Mouse (Mus musculus): ENCODE results near the gene Nkd1. TPM values are rescaled to one million over a fixed set of nuclear protein-coding genes. Genes with fewer than 3 reads are reported as not detected.

Gene Nkd1
- polyA plus RNA-seq, 1 experiment from 2014 or later, result 2.5 TPM

DNA sequence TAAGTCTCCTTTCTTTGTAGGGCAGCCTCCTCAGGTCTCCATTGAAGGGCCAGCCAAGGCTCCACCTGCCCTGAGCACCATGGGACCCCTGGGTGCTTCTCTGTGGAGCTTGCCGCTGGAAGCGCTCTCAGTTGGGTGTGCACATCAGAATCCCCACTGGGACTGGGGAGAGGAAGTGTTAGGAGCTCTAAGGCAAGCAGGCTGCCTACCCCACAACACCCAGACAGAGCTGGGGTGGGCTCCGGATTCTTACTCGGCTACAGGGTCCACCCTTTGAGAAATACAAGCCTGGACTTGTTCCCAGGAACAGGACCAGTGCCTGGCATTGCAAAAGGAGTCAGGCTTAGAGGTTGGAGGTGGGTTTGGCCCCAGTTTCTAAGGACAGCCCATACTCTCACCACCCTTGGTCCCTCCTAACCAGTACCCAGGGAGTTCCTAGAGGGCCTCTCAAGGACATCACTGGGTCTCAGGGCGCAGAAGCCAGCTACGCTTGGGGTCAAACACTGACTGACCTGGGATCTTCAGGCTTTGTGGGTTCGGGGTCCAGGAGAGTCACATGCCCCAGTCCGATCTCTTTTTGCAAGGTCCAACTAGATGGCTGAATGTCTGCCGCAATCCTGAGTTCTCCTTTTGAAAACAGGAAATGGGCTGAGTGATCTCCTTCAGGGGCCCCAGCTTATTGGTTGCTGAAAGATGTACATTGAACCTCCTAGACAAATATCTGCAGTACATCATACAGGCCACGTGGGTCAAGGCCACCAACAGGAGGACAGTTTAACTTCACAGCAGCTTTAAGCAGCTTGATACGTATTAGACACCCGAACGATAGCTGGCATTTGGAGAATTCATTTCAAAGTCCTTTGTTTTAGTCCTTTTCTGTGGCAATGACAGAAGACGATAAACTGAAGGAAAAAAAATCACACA is 114.6 kb downstream of the Nkd1 start, which contains the start of gene Snx20:
Snx20 (minus strand) TSS at position 655 of the 924 bp plus-strand sequence.
- TF ChIP-seq CTCF (IDR thresholded peaks at IDR 0.05; ENCODE audit: low read depth) (no peak), EP300 (IDR thresholded peaks at IDR 0.05; ENCODE audit: low read depth) (no peak)
- H3K36me3 ChIP-seq (replicated peaks; ENCODE audit: insufficient read depth, low read length), result peaks cover 11% of the 10 kb centered on the region; the same call in 1 of the 2 replicates
- peak within 1 kb of the TSS; percentile 70 for H3K9ac ChIP-seq (replicated peaks)
- H3K27me3 ChIP-seq (ENCODE audit: insufficient read depth, low read length), result no peaks in the 10 kb centered on the region
- peak within 1 kb of the TSS; percentile 63 for H3K4me3 ChIP-seq (ENCODE audit: low read depth, low read length)
- H3K9me3 ChIP-seq (ENCODE audit: low read length), result no peaks in the 10 kb centered on the region
- H3K4me1 ChIP-seq (ENCODE audit: insufficient read depth), result peaks cover 30% of the 10 kb centered on the region
- ATAC-seq (peak; percentile 86), DNase-seq (peak; percentile 60)
- WGBS (ENCODE audit: insufficient replicate concordance), result 24% methylated on average over 14 of the region's 14 CpGs
- H3K27ac ChIP-seq (ENCODE audit: low read depth), result peak within 1 kb of the TSS; percentile 84
- peak within 1 kb of the TSS; percentile 72 for H3K4me2 ChIP-seq (ENCODE audit: low read depth, low read length)

DNA sequence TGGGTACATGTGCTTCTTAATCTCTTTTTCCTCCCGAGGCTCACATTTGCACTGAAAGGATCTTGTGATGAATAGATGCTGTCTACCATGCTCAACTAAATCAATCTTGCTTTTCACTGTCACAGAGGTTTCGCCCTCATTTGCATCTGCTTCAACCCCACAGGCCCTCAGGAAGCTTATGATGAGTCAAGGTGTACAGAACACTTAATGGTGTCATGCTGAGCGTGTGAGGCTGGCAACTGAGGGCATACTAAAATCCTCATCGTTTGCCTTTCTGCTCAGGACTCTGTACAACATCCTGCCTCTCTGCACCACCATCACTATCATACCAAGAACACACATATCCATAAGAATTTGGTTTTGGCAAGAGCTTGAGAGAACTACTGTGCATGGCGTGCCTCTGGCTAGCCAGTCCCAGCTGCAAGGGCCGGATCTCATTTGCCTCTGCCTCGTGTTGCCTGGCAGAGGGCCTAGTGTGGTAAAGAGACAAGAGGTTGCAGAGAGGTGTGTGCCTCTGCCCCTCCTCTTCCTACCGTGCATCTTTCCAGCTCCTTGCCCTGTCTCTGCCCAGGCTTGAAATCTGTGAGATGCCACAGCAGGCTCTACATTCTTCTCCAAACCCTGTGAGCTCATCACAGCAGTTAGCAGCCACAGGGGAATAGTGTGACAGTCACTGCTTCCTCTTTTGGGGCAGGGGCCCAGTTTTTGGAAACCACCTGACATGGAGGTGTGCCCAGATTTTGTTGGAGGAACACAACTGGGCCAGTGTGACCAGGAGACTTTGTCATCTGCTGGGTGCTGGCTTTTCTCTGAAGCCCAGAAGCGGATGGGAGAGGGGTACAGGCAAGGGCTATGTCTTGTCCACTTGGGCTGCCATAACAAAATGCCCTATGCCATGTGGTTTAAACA is 116.2 kb downstream of the Nkd1 start:
- peak overlapping the region; percentile 60; the same call in 1 of the 2 replicates for H3K27ac ChIP-seq (ENCODE audit: low read depth)
- DNase-seq, result peak; percentile 39
- TF ChIP-seq CTCF (IDR thresholded peaks at IDR 0.05; ENCODE audit: low read depth), result no peak
- no peak for TF ChIP-seq EP300 (IDR thresholded peaks at IDR 0.05; ENCODE audit: low read depth)
- H3K4me1 ChIP-seq (ENCODE audit: insufficient read depth), result peaks cover 30% of the 10 kb centered on the region
- WGBS (ENCODE audit: insufficient replicate concordance), result 69% methylated on average over 9 of the region's 9 CpGs
- H3K36me3 ChIP-seq (replicated peaks; ENCODE audit: insufficient read depth, low read length), result peaks cover 5% of the 10 kb centered on the region; the same call in 1 of the 2 replicates
- H3K27me3 ChIP-seq (ENCODE audit: insufficient read depth, low read length), result no peaks in the 10 kb centered on the region
- peak overlapping the region; percentile 18; the same call in 1 of the 2 replicates for H3K4me2 ChIP-seq (ENCODE audit: low read depth, low read length)
- H3K4me3 ChIP-seq (ENCODE audit: low read depth, low read length), result no peak overlapping the region
- no peak for ATAC-seq
- no peak overlapping the region for H3K9ac ChIP-seq (replicated peaks)
- H3K9me3 ChIP-seq (ENCODE audit: low read length), result no peaks in the 10 kb centered on the region

DNA sequence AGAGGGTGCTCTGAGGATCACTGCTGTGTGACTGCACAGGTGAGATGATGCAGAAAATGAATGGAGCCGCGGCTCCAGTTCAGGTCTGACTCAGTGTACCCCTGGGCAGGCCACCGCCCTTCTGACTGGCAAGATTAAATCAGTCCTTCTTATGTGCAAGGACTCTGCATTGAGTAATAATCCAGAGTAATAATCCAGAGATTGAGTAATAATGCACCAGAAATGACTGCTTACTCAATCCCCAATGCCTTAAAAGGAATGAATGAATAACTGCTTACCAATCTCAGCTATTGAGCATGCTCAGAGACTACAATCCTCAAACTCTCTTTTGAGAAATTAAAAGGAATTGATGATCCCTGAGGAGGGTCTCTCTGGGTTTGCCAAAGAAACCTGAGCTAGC is 117.8 kb downstream of the Nkd1 start:
- peaks cover 26% of the 10 kb centered on the region for H3K4me1 ChIP-seq (ENCODE audit: insufficient read depth)
- no peak overlapping the region for H3K27ac ChIP-seq (ENCODE audit: low read depth)
- no peaks in the 10 kb centered on the region for H3K27me3 ChIP-seq (ENCODE audit: insufficient read depth, low read length)
- DNase-seq, result no peak
- no peak overlapping the region for H3K4me3 ChIP-seq (ENCODE audit: low read depth, low read length)
- no peak for ATAC-seq
- no peak overlapping the region for H3K9ac ChIP-seq (replicated peaks)
- H3K9me3 ChIP-seq (ENCODE audit: low read length), result no peaks in the 10 kb centered on the region
- H3K4me2 ChIP-seq (ENCODE audit: low read depth, low read length), result no peak overlapping the region
- WGBS (ENCODE audit: insufficient replicate concordance), result 80% methylated on average over 3 of the region's 3 CpGs
- H3K36me3 ChIP-seq (replicated peaks; ENCODE audit: insufficient read depth, low read length), result no peaks in the 10 kb centered on the region
- TF ChIP-seq EP300 (IDR thresholded peaks at IDR 0.05; ENCODE audit: low read depth), result no peak
- TF ChIP-seq CTCF (IDR thresholded peaks at IDR 0.05; ENCODE audit: low read depth), result no peak

- Histone ChIP-seq H3K4me3 (ENCODE audit: low read depth, low read length) (no peak overlapping the region), H3K27ac (ENCODE audit: low read depth) (0 out of 2 replicates have a peak overlapping the region, but pooled peaks have one; percentile 16), H3K9me3 (ENCODE audit: low read length) (no peaks in the 10 kb centered on the region), H3K4me2 (ENCODE audit: low read depth, low read length) (no peak overlapping the region), H3K9ac (replicated peaks) (no peak overlapping the region), H3K4me1 (ENCODE audit: insufficient read depth) (peaks cover 18% of the 10 kb centered on the region), H3K36me3 (replicated peaks; ENCODE audit: insufficient read depth, low read length) (no peaks in the 10 kb centered on the region), H3K27me3 (ENCODE audit: insufficient read depth, low read length) (no peaks in the 10 kb centered on the region)
- WGBS (ENCODE audit: insufficient replicate concordance), result 68% methylated on average over 5 of the region's 5 CpGs
- no peak for TF ChIP-seq CTCF (IDR thresholded peaks at IDR 0.05; ENCODE audit: low read depth)
- DNase-seq, result no peak
- no peak for ATAC-seq
Observed at GRCm38 (mm10) chr8:88642734-88643564, 121.8 kb downstream of the Nkd1 start.

Other genes starting within 250 kb of the Nkd1 start
- 8.1 and 8.4 TPM in 2 replicates for gene Adcy7, start 249.0 kb upstream of the Nkd1 start, polyA plus RNA-seq (2015; fragmentation: Nextera tagmentation; extraction: Ambion mirVana)
- 25.3 and 29.1 TPM in 2 replicates for gene Brd7, start 159.2 kb upstream of the Nkd1 start, polyA plus RNA-seq (2015; fragmentation: Nextera tagmentation; extraction: Ambion mirVana)
- gene Snx20, start 114.8 kb downstream of the Nkd1 start, polyA plus RNA-seq (2015; fragmentation: Nextera tagmentation; extraction: Ambion mirVana), result 6.0 TPM in 2 replicates
- 0.07 and 0.08 TPM in 2 replicates for gene Nod2, start 126.0 kb downstream of the Nkd1 start, polyA plus RNA-seq (2015; fragmentation: Nextera tagmentation; extraction: Ambion mirVana)
- gene Cyld, start 175.7 kb downstream of the Nkd1 start, polyA plus RNA-seq (2015; fragmentation: Nextera tagmentation; extraction: Ambion mirVana), result 3.7 and 4.6 TPM in 2 replicates

Data from liver, postnatal 0 days (tissue).